Mouse (Mus musculus) C2C12 (cell line): Measurements from ENCODE around the gene Gm47969.

Source experiments
- CEBPB ChIP-seq: IDR thresholded peaks from one replicate; pipeline ENCODE4 v1.6.1; 2011; ENCODE audit warnings: low read depth, mild to moderate bottlenecking, control low read depth, moderate library complexity
- CTCF ChIP-seq: IDR thresholded peaks from one replicate; pipeline ENCODE4 v1.5.1; 2011; ENCODE audit not compliant: control insufficient read depth, insufficient read depth, insufficient read length
- FOSL1 ChIP-seq: IDR thresholded peaks from one replicate; pipeline ENCODE4 v1.8.0; 2011; ENCODE audit warnings: mild to moderate bottlenecking, low read length; ENCODE audit not compliant: poor library complexity, insufficient read depth, severe bottlenecking
- MAX ChIP-seq: IDR thresholded peaks from one replicate; pipeline ENCODE4 v1.6.1; 2011; ENCODE audit warnings: mild to moderate bottlenecking, control low read depth
- MYOG ChIP-seq: IDR thresholded peaks from one replicate; pipeline ENCODE4 v1.6.1; 2011; ENCODE audit not compliant: control insufficient read depth, insufficient read length; ENCODE audit errors: extremely low read depth

DNA sequence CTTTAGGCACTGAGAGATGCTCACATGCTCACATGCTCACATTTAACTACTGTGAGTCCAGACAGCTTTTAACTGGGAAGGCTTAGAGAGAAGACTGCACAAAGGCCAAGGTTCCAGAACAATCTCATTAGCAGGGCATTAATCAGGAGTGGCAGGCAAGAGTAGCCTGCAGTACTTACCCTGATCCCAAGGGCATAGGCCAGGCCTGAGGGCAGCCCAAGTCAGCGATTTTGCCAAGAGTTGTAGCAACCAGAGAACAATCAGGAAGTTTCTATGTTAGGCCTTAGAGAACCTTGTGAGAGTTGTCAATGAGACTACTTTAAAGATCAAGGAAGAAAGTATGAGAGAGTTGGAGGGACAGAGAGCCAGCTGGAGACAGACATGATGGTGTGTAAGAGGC lies 13.7 kb downstream of the Gm47969 start:
- TF ChIP-seq CTCF (no peak), CEBPB (no peak), MYOG (no peak), MAX (no peak), FOSL1 (no peak)
